Mouse (Mus musculus) cerebellum, postnatal 10 days (tissue): ENCODE measurements at regions not wholly inside any gene's neighbourhood (a gene's known extent, or its start where the extent isn't known, plus 50 kb on each side); places are given as distances from the start of the nearest gene placed in this dataset.

Experiments used
- DNase-seq, 2 experiments: peaks; one replicate each; pipeline ENCODE4 v3.0.0; 2021; ENCODE audit warnings: mixed read lengths in 2 of 2

- DNase-seq, result no peak
Measured at GRCm38 (mm10) chr9:91151893-91152292, 210.3 kb upstream of the Zic4 start.

GRCm38 (mm10) chr9:91159311-91159710, 202.9 kb upstream of the Zic4 start:
- no peak for DNase-seq

- DNase-seq, result peak; percentile 4 to 5
Measured at GRCm38 (mm10) chr9:91167871-91168270, 194.3 kb upstream of the Zic4 start.

- DNase-seq, result no peak
Measured at GRCm38 (mm10) chr9:91193221-91193620, 169.0 kb upstream of the Zic4 start.

GRCm38 (mm10) chr9:91193954-91194353, 168.3 kb upstream of the Zic4 start:
- DNase-seq, result no peak

- no peak for DNase-seq
Measured at GRCm38 (mm10) chr9:91207281-91207680, 154.9 kb upstream of the Zic4 start.

- DNase-seq, result peak; percentile 13 to 29
Measured at GRCm38 (mm10) chr9:91227673-91228440, 134.4 kb upstream of the Zic4 start.

GRCm38 (mm10) chr9:91228525-91228924, 133.7 kb upstream of the Zic4 start:
- DNase-seq, result no peak

GRCm38 (mm10) chr9:91253886-91254285, 108.3 kb upstream of the Zic4 start:
- DNase-seq, result no peak

- no peak for DNase-seq
Measured at GRCm38 (mm10) chr9:91291340-91291739, 70.9 kb upstream of the Zic4 start.
